23 mouse cellular contexts compared by ENCODE assay signal in the genomic region with DNA sequence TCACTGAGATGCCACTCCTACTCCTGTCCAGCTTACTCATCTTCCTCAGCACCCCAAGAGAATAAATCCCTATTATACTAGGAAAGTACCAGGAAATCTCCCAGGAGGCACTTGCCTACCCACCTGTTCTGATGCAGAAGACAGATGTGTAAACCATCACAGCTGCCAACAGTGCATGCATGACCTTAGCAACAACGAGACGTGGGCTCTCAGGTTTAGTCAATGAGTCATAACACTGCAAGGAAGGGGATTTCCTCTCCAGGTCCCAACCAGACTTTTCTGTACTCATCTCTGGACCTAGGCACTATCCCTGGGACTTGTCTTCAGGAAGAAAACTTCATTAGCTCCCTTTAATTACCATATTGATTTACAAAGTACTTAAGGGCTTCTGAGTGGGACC. TPM values are rescaled to one million over a fixed set of nuclear protein-coding genes. Genes with fewer than 3 reads are reported as not detected.
DNase-seq lines count a peak whose midpoint lies in the region; ATAC-seq and TF ChIP-seq lines count a peak whose summit lies in the region.
"Had no signal": no experiment of that assay in that cellular context is flagged by ENCODE, and none has a peak within 500 bp of the region (broad histone marks: within the 10 kb centered on the region; RNA-seq: fewer than 3 reads in every experiment).

No protein-coding gene starts in this region.

- no peaks in the 10 kb centered on the region for H3K27me3 ChIP-seq in C2C12 (ENCODE audit: control insufficient read depth, insufficient read depth, insufficient read length)
- no peaks in the 10 kb centered on the region for H3K27me3 ChIP-seq in CH12.LX (replicated peaks)
- no peaks in the 10 kb centered on the region for H3K27me3 ChIP-seq in myocyte (ENCODE audit: control insufficient read depth, insufficient read depth, insufficient read length)
- H3K27me3 ChIP-seq in hindbrain, embryonic 12.5 days = no peaks in the 10 kb centered on the region
- H3K27me3 ChIP-seq in heart, embryonic 12.5 days (replicated peaks) = no peaks in the 10 kb centered on the region
- H3K27me3 ChIP-seq: embryonic facial prominence, embryonic 13.5 days; forebrain, embryonic 13.5 days; heart, embryonic 13.5 days; hindbrain, embryonic 13.5 days had no signal

- H3K27ac ChIP-seq in CH12.LX (ENCODE audit: insufficient read depth, low read depth) = no peak overlapping the region
- 0 out of 2 replicates have a peak overlapping the region, but pooled peaks have one; percentile 37 for H3K27ac ChIP-seq in brown adipose tissue, adult 24 weeks (replicated peaks; ENCODE audit: low read depth, low read length)
- H3K27ac ChIP-seq in hindbrain, embryonic 12.5 days = no peak overlapping the region
- no peak overlapping the region for H3K27ac ChIP-seq in heart, embryonic 12.5 days (ENCODE audit: poor library complexity, severe bottlenecking)
- H3K27ac ChIP-seq: embryonic facial prominence, embryonic 13.5 days; forebrain, embryonic 13.5 days; gastrocnemius, adult 2 months; heart, embryonic 13.5 days; hindbrain, embryonic 13.5 days; hindbrain, postnatal 0 days had no signal

- H3K4me3 ChIP-seq in C2C12 (ENCODE audit: insufficient read depth, poor library complexity, severe bottlenecking) = no peak overlapping the region
- H3K4me3 ChIP-seq in CH12.LX (replicated peaks in 1 of 3; ENCODE audit: low read depth in 2 of 3, low read length in 2 of 3, poor library complexity in 1 of 3) = no peak overlapping the region
- no peak overlapping the region for H3K4me3 ChIP-seq in brown adipose tissue, adult 24 weeks (ENCODE audit: insufficient read depth, low read depth, low read length)
- H3K4me3 ChIP-seq in myocyte = no peak overlapping the region
- H3K4me3 ChIP-seq in hindbrain, embryonic 12.5 days = no peak overlapping the region
- no peak overlapping the region for H3K4me3 ChIP-seq in heart, embryonic 12.5 days
- H3K4me3 ChIP-seq: embryonic facial prominence, embryonic 13.5 days; forebrain, embryonic 13.5 days; gastrocnemius, adult 2 months; heart, embryonic 13.5 days; hindbrain, embryonic 13.5 days had no signal

- TF ChIP-seq CTCF in C2C12 (IDR thresholded peaks at IDR 0.05; ENCODE audit: control insufficient read depth, insufficient read depth, insufficient read length) = no peak
- no peak for TF ChIP-seq CTCF in CH12.LX (conservative IDR thresholded peaks at IDR 0.05 in 1 of 2, IDR thresholded peaks at IDR 0.05 in 1 of 2; ENCODE audit: low read depth in 2 of 2, low read length in 2 of 2)

- H3K4me2 ChIP-seq in CH12.LX (ENCODE audit: insufficient read depth, low read depth, poor library complexity, severe bottlenecking) = peak overlapping the region; percentile 60; the same call in 1 of the 2 replicates
- H3K4me2 ChIP-seq in myocyte (ENCODE audit: low read depth) = no peak overlapping the region
- no peak overlapping the region for H3K4me2 ChIP-seq in hindbrain, embryonic 12.5 days (replicated peaks)
- no peak overlapping the region for H3K4me2 ChIP-seq in heart, embryonic 12.5 days
- H3K4me2 ChIP-seq: embryonic facial prominence, embryonic 13.5 days; forebrain, embryonic 13.5 days; heart, embryonic 13.5 days; hindbrain, embryonic 13.5 days had no signal

- DNase-seq in CH12.LX (ENCODE audit: extremely low read depth) = peak; percentile 80
- no peak for DNase-seq in right cerebral cortex, postnatal 25 days
- DNase-seq: adrenal gland, adult 8-10 months; B cell, adult 2 months; cerebellum, adult 11-12 months; cerebellum, adult 9-10 months; cerebellum, postnatal 25 days; forebrain, postnatal 0 days; gastrocnemius, adult 2 months; gastrocnemius, postnatal 25 days; heart, postnatal 36 days; kidney, adult 2 months had no signal

- H3K79me2 ChIP-seq in C2C12 (ENCODE audit: control insufficient read depth, insufficient read depth) (no peaks in the 10 kb centered on the region), CH12.LX (replicated peaks; ENCODE audit: control insufficient read depth, extremely low read depth, insufficient read depth, poor library complexity, severe bottlenecking) (no peaks in the 10 kb centered on the region), myocyte (ENCODE audit: control insufficient read depth, insufficient read depth) (no peaks in the 10 kb centered on the region)

- H3K9me3 ChIP-seq in CH12.LX (replicated peaks; ENCODE audit: low read length) = no peaks in the 10 kb centered on the region
- no peaks in the 10 kb centered on the region for H3K9me3 ChIP-seq in hindbrain, embryonic 12.5 days (replicated peaks)
- H3K9me3 ChIP-seq in heart, embryonic 12.5 days (replicated peaks) = no peaks in the 10 kb centered on the region
- H3K9me3 ChIP-seq: embryonic facial prominence, embryonic 13.5 days; forebrain, embryonic 13.5 days; heart, embryonic 13.5 days; hindbrain, embryonic 13.5 days had no signal

- TF ChIP-seq RAD21 in CH12.LX (IDR thresholded peaks at IDR 0.05; ENCODE audit: low read depth, low read length) = no peak; the same call in none of the 2 replicates

- H3K36me3 ChIP-seq in C2C12 (ENCODE audit: control insufficient read depth, insufficient read depth) (no peaks in the 10 kb centered on the region), CH12.LX (replicated peaks in 1 of 2; ENCODE audit: control insufficient read depth in 1 of 2, insufficient read depth in 1 of 2, low read length in 1 of 2) (no peaks in the 10 kb centered on the region), myocyte (ENCODE audit: control insufficient read depth, insufficient read depth) (no peaks in the 10 kb centered on the region)
- H3K36me3 ChIP-seq in hindbrain, embryonic 12.5 days = no peaks in the 10 kb centered on the region
- H3K36me3 ChIP-seq in heart, embryonic 12.5 days = no peaks in the 10 kb centered on the region
- H3K36me3 ChIP-seq: embryonic facial prominence, embryonic 13.5 days; heart, embryonic 13.5 days; hindbrain, embryonic 13.5 days had no signal

- WGBS in hindbrain, embryonic 12.5 days = 77% methylated on average over 2 of the region's 2 CpGs
- 75% methylated on average over 2 of the region's 2 CpGs for WGBS in heart, embryonic 12.5 days

- no peak overlapping the region for H3K9ac ChIP-seq in CH12.LX (ENCODE audit: insufficient read depth, low read depth)
- H3K9ac ChIP-seq in hindbrain, embryonic 12.5 days = no peak overlapping the region
- H3K9ac ChIP-seq in heart, embryonic 12.5 days = no peak overlapping the region
- H3K9ac ChIP-seq: embryonic facial prominence, embryonic 13.5 days; forebrain, embryonic 13.5 days; forebrain, postnatal 0 days; heart, embryonic 13.5 days; hindbrain, embryonic 13.5 days had no signal

- ATAC-seq in hindbrain, embryonic 12.5 days (ENCODE audit: low FRiP score) = no peak
- no peak for ATAC-seq in heart, embryonic 12.5 days (ENCODE audit: insufficient number of reproducible peaks, low FRiP score)
- ATAC-seq: forebrain, embryonic 13.5 days; forebrain, postnatal 0 days; hindbrain, postnatal 0 days; intestine, embryonic 16.5 days had no signal

- no peaks in the 10 kb centered on the region for H3K79me3 ChIP-seq in C2C12 (ENCODE audit: low read depth)

- TF ChIP-seq EP300 in CH12.LX (IDR thresholded peaks at IDR 0.05; ENCODE audit: low read length) = peak; percentile 95

- TF ChIP-seq POLR2A in CH12.LX (IDR thresholded peaks at IDR 0.05; ENCODE audit: low read depth, low read length) (no peak), myocyte (IDR thresholded peaks at IDR 0.05; ENCODE audit: insufficient read length, low read depth) (no peak)

- H3ac ChIP-seq in C2C12 (ENCODE audit: control insufficient read depth, insufficient read length, low read depth) (no peak overlapping the region), myocyte (ENCODE audit: control insufficient read depth, insufficient read length) (no peak overlapping the region)

- dilution Hi-C loops in CH12.LX (cut with MboI; ENCODE audit: extremely low pct_ligation_motif_present, extremely low pct_unique_long_range_greater_than_20kb, low sequenced_read_pairs) = no loop called here

- in situ Hi-C loops in CH12.LX (cut with MboI; ENCODE audit: low pct_ligation_motif_present, low pct_unique_long_range_greater_than_20kb, low sequenced_read_pairs) = no loop called here

- peaks cover 13 to 25% of the 10 kb centered on the region in 2 experiments; a peak in 3 of 4 replicates for H3K4me1 ChIP-seq in CH12.LX (ENCODE audit: control insufficient read depth in 1 of 2, insufficient read depth in 2 of 2)
- H3K4me1 ChIP-seq in brown adipose tissue, adult 24 weeks (ENCODE audit: control insufficient read depth, insufficient read depth, insufficient read length, low read length) = peaks cover 9% of the 10 kb centered on the region
- no peaks in the 10 kb centered on the region; the same call in 1 of the 2 replicates for H3K4me1 ChIP-seq in hindbrain, embryonic 12.5 days
- no peaks in the 10 kb centered on the region for H3K4me1 ChIP-seq in heart, embryonic 12.5 days (replicated peaks)
- H3K4me1 ChIP-seq: embryonic facial prominence, embryonic 13.5 days; forebrain, embryonic 13.5 days; hindbrain, embryonic 13.5 days had no signal

TF ChIP-seq in C2C12, 6 proteins besides CTCF, POLR2A, EP300 and RAD21 (continues in another document):
- peak; percentile 87 for TF ChIP-seq MYOD1 (IDR thresholded peaks at IDR 0.05; ENCODE audit: control insufficient read depth, insufficient read length, low read depth)

TF ChIP-seq in CH12.LX, 34 proteins besides CTCF, POLR2A, EP300 and RAD21 (continues in another document):
- TF ChIP-seq MEF2A (IDR thresholded peaks at IDR 0.05; ENCODE audit: borderline replicate concordance, low read depth, low read length) = peak; percentile 78; the same call in 1 of the 2 replicates

TF ChIP-seq in myocyte, 11 proteins besides CTCF, POLR2A, EP300 and RAD21 (continues in another document):
- TF ChIP-seq REST (IDR thresholded peaks at IDR 0.05; ENCODE audit: insufficient read depth, insufficient read length) (no peak), MAX (IDR thresholded peaks at IDR 0.05; ENCODE audit: low read depth) (no peak)

RNA-seq across cellular contexts. Expression of a gene that starts 38.8 kb away (rescaled TPM):
- polyA plus RNA-seq in C2C12 (2012; fragmentation: generic; extraction: Trizol) (37.1 TPM), CH12.LX (2012; ENCODE audit: insufficient read length, low read depth) (70.0 and 81.6 TPM in 2 replicates), myocyte (2012; fragmentation: generic; extraction: Trizol) (24.9 TPM)
- total RNA-seq in CH12.LX (2012; rRNA removed) (43.7 and 57.8 TPM in 2 replicates), CH12.LX (2014; rRNA removed) (105 and 114 TPM in 2 replicates)
- 21.4 and 24.5 TPM in 2 replicates for polyA plus RNA-seq in brown adipose tissue, adult 24 weeks (2012; ENCODE audit: insufficient read depth, insufficient read length, missing spikeins)
- 168 and 188 TPM in 2 replicates for polyA plus RNA-seq in hindbrain, embryonic 12.5 days (2016; fragmentation: Nextera tagmentation; extraction: Ambion mirVana)
- 59.1 and 62.4 TPM in 2 replicates for polyA plus RNA-seq in heart, embryonic 12.5 days (2016; fragmentation: Nextera tagmentation; extraction: Ambion mirVana)

RNA-seq across cellular contexts. Expression of a gene that starts 38.9 kb away (rescaled TPM):
- polyA plus RNA-seq in C2C12 (2012; fragmentation: generic; extraction: Trizol) (0.90 TPM), CH12.LX (2012; ENCODE audit: insufficient read length, low read depth) (15.3 and 16.2 TPM in 2 replicates), myocyte (2012; fragmentation: generic; extraction: Trizol) (1.8 TPM)
- total RNA-seq in CH12.LX (2012; rRNA removed) (8.5 and 12.4 TPM in 2 replicates), CH12.LX (2014; rRNA removed) (16.7 and 17.8 TPM in 2 replicates)
- polyA plus RNA-seq in brown adipose tissue, adult 24 weeks (2012; ENCODE audit: insufficient read depth, insufficient read length, missing spikeins) = 4.8 and 6.5 TPM in 2 replicates
- polyA plus RNA-seq in hindbrain, embryonic 12.5 days (2016; fragmentation: Nextera tagmentation; extraction: Ambion mirVana) = 8.4 and 14.4 TPM in 2 replicates
- 11.2 and 14.2 TPM in 2 replicates for polyA plus RNA-seq in heart, embryonic 12.5 days (2016; fragmentation: Nextera tagmentation; extraction: Ambion mirVana)
